Mouse (Mus musculus) CH12.LX (cell line): ENCODE measurements at regions not wholly inside any gene's neighbourhood (a gene's known extent, or its start where the extent isn't known, plus 50 kb on each side); places are given as distances from the start of the nearest gene placed in this dataset.

Source experiments
- DNase-seq: peaks from one replicate; pipeline ENCODE4 v3.0.0-alpha.2; 2013; ENCODE audit errors: extremely low read depth
- H3K27ac ChIP-seq: 2 replicates; pipeline ENCODE4 v1.5.1; 2012; ENCODE audit warnings: low read depth, mild to moderate bottlenecking, control low read depth, moderate library complexity; ENCODE audit not compliant: insufficient read depth
- H3K27me3 ChIP-seq: replicated peaks from 2 replicates; pipeline ENCODE3; 2012; ENCODE audit warnings: inconsistent platforms
- H3K36me3 ChIP-seq, 2 experiments: replicated peaks in 1 of 2; 2 replicates each; pipeline versions ENCODE3 to v1.6.1; 2012; ENCODE audit warnings: inconsistent platforms in 1 of 2, low read length in 1 of 2, mild to moderate bottlenecking in 1 of 2, mixed read lengths in 1 of 2, moderate library complexity in 1 of 2; ENCODE audit not compliant: control insufficient read depth in 1 of 2, insufficient read depth in 1 of 2
- H3K4me1 ChIP-seq, 2 experiments: 2 replicates each; pipeline ENCODE4 v1.6.1; 2012; ENCODE audit warnings: inconsistent platforms in 1 of 2, moderate library complexity in 1 of 2; ENCODE audit not compliant: insufficient read depth in 2 of 2, control insufficient read depth in 1 of 2
- H3K4me2 ChIP-seq: 2 replicates; pipeline ENCODE4 v1.6.1; 2012; ENCODE audit warnings: low read depth, mild to moderate bottlenecking, control low read depth; ENCODE audit not compliant: poor library complexity, insufficient read depth, severe bottlenecking
- H3K4me3 ChIP-seq, 3 experiments: fragments of 150-350 bp in 1 of 3; sonication (generic) in 1 of 3; replicated peaks in 1 of 3; 2 replicates each; pipeline versions ENCODE3 to v1.5.1; 2011 to 2012; ENCODE audit warnings: low read depth in 2 of 3, low read length in 2 of 3, mild to moderate bottlenecking in 2 of 3, moderate library complexity in 2 of 3, control low read depth in 1 of 3, improper control_type of control experiment in 1 of 3, inconsistent platforms in 1 of 3, mixed read lengths in 1 of 3; ENCODE audit not compliant: poor library complexity in 1 of 3
- H3K79me2 ChIP-seq: replicated peaks from 2 replicates; pipeline ENCODE4 v1.6.1; 2012; ENCODE audit warnings: mild to moderate bottlenecking, moderate library complexity; ENCODE audit not compliant: control insufficient read depth, poor library complexity, insufficient read depth, severe bottlenecking; ENCODE audit errors: extremely low read depth
- H3K9ac ChIP-seq: 2 replicates; pipeline ENCODE4 v1.6.1; 2012; ENCODE audit warnings: low read depth, mild to moderate bottlenecking, control low read depth, moderate library complexity; ENCODE audit not compliant: insufficient read depth
- H3K9me3 ChIP-seq: replicated peaks from 2 replicates; pipeline ENCODE3; 2012; ENCODE audit warnings: low read length, inconsistent platforms, mixed read lengths
- CHD1 ChIP-seq: IDR thresholded peaks from 2 replicates; pipeline ENCODE4 v1.6.1; 2012; ENCODE audit warnings: low read depth, low read length, improper control_type of control experiment, inconsistent platforms
- CTCF ChIP-seq, 2 experiments: IDR thresholded peaks in 1 of 2; conservative IDR thresholded peaks in 1 of 2; 2 replicates each; pipeline ENCODE4 v1.5.1; 2011 to 2012; ENCODE audit warnings: low read depth in 2 of 2, low read length in 2 of 2, improper control_type of control experiment in 1 of 2, inconsistent platforms in 1 of 2, mild to moderate bottlenecking in 1 of 2, moderate library complexity in 1 of 2
- EP300 ChIP-seq: IDR thresholded peaks from 2 replicates; pipeline ENCODE4 v1.6.1; 2011; ENCODE audit warnings: low read length, improper control_type of control experiment
- ETS1 ChIP-seq: conservative IDR thresholded peaks from 2 replicates; pipeline ENCODE4 v1.6.1; 2012; ENCODE audit warnings: low read depth, mild to moderate bottlenecking, inconsistent platforms, low read length, improper control_type of control experiment, moderate library complexity
- JUND ChIP-seq: conservative IDR thresholded peaks from 2 replicates; pipeline ENCODE4 v1.6.1; 2011; ENCODE audit warnings: low read depth, low read length, improper control_type of control experiment
- KAT2A ChIP-seq: IDR thresholded peaks from 2 replicates; pipeline ENCODE4 v1.6.1; 2012; ENCODE audit warnings: low read length, improper control_type of control experiment, inconsistent platforms; ENCODE audit not compliant: insufficient replicate concordance
- MAFK ChIP-seq: IDR thresholded peaks from 2 replicates; pipeline ENCODE4 v1.6.1; 2011; ENCODE audit warnings: low read length, improper control_type of control experiment; ENCODE audit not compliant: insufficient replicate concordance
- MAX ChIP-seq: IDR thresholded peaks from 2 replicates; pipeline ENCODE4 v1.6.1; 2011; ENCODE audit warnings: low read length, improper control_type of control experiment
- MEF2A ChIP-seq: IDR thresholded peaks from 2 replicates; pipeline ENCODE4 v1.6.1; 2014; ENCODE audit warnings: low read depth, mild to moderate bottlenecking, inconsistent platforms, low read length, improper control_type of control experiment, borderline replicate concordance
- PAX5 ChIP-seq: IDR thresholded peaks from 2 replicates; pipeline ENCODE4 v1.6.1; 2012; ENCODE audit warnings: low read length, inconsistent platforms, mixed read lengths
- POLR2A ChIP-seq: IDR thresholded peaks from 2 replicates; pipeline ENCODE4 v1.6.1; 2011; ENCODE audit warnings: low read depth, mild to moderate bottlenecking, improper control_type of control experiment, low read length
- SIN3A ChIP-seq: IDR thresholded peaks from 2 replicates; pipeline ENCODE4 v1.6.1; 2012; ENCODE audit warnings: low read length, improper control_type of control experiment, inconsistent platforms
- SMC3 ChIP-seq: IDR thresholded peaks from 2 replicates; pipeline ENCODE4 v1.6.1; 2011; ENCODE audit warnings: low read depth, low read length, improper control_type of control experiment
- TCF12 ChIP-seq: IDR thresholded peaks from 2 replicates; pipeline ENCODE4 v1.6.1; 2014; ENCODE audit warnings: low read depth, mild to moderate bottlenecking, inconsistent platforms, low read length, improper control_type of control experiment
- UBTF ChIP-seq: IDR thresholded peaks from 2 replicates; pipeline ENCODE4 v1.6.1; 2012; ENCODE audit warnings: low read depth, mild to moderate bottlenecking, inconsistent platforms, low read length, improper control_type of control experiment, moderate library complexity
- USF1 ChIP-seq: IDR thresholded peaks from 2 replicates; pipeline ENCODE4 v1.6.1; 2014; ENCODE audit warnings: low read depth, mild to moderate bottlenecking, inconsistent platforms, low read length, improper control_type of control experiment
- USF2 ChIP-seq: conservative IDR thresholded peaks from 2 replicates; pipeline ENCODE4 v1.6.1; 2011; ENCODE audit warnings: low read depth, low read length, improper control_type of control experiment
- ZMIZ1 ChIP-seq: IDR thresholded peaks from 2 replicates; pipeline ENCODE4 v1.6.1; 2012; ENCODE audit warnings: low read depth, mild to moderate bottlenecking, inconsistent platforms, low read length, improper control_type of control experiment
- dilution Hi-C: fragments of 300-500 bp; cut with MboI; formaldehyde crosslinking; loops from 2 replicates; pipeline ENCODE4 v1.14.3; 2020; ENCODE audit warnings: low sequenced_read_pairs; ENCODE audit not compliant: extremely low pct_unique_long_range_greater_than_20kb, extremely low pct_ligation_motif_present
- in situ Hi-C: fragments of 300-500 bp; cut with MboI; formaldehyde crosslinking; loops from 3 replicates; pipeline ENCODE4 v1.14.3; 2019; ENCODE audit warnings: low sequenced_read_pairs, low pct_ligation_motif_present, low pct_unique_long_range_greater_than_20kb, mixed read lengths

DNA sequence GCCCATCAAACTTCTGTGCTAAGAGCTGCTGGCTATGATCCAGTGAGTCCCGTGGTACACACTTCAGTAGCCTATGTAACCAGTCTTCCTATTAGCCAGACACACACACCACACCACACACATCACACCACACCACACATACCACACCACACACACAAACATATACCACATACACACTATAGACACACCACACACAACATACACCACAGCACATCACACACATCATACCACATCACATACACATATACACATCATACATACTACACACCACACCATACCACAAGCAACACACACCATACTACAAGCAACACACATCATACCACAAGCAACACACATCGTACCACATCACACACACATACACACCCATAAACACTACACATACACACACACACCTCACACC lies 119.7 kb upstream of the Arid1b start:
- Histone ChIP-seq H3K27ac (no peak overlapping the region), H3K36me3 (no peaks in the 10 kb centered on the region), H3K9ac (no peak overlapping the region), H3K9me3 (no peaks in the 10 kb centered on the region), H3K4me1 (peaks cover 0 to 9% of the 10 kb centered on the region in 2 experiments; a peak in 1 of 4 replicates), H3K27me3 (no peaks in the 10 kb centered on the region), H3K4me3 (no peak overlapping the region), H3K79me2 (no peaks in the 10 kb centered on the region), H3K4me2 (no peak overlapping the region)
- DNase-seq = no peak
- no peak for TF ChIP-seq MAX
- no peak for TF ChIP-seq EP300
- TF ChIP-seq USF2 = no peak
- no peak for TF ChIP-seq USF1
- TF ChIP-seq KAT2A = no peak
- TF ChIP-seq UBTF = no peak
- TF ChIP-seq ZMIZ1 = no peak
- TF ChIP-seq ETS1 = no peak
- no peak for TF ChIP-seq SIN3A
- TF ChIP-seq MAFK = no peak
- TF ChIP-seq POLR2A = no peak
- no peak for TF ChIP-seq SMC3
- no peak for TF ChIP-seq TCF12
- TF ChIP-seq CTCF (conservative IDR thresholded peaks at IDR 0.05 in 1 of 2, IDR thresholded peaks at IDR 0.05 in 1 of 2; ENCODE audit: low read depth in 2 of 2, low read length in 2 of 2) = no peak
- in situ Hi-C loops = no loop called here
- dilution Hi-C loops = no loop called here

DNA sequence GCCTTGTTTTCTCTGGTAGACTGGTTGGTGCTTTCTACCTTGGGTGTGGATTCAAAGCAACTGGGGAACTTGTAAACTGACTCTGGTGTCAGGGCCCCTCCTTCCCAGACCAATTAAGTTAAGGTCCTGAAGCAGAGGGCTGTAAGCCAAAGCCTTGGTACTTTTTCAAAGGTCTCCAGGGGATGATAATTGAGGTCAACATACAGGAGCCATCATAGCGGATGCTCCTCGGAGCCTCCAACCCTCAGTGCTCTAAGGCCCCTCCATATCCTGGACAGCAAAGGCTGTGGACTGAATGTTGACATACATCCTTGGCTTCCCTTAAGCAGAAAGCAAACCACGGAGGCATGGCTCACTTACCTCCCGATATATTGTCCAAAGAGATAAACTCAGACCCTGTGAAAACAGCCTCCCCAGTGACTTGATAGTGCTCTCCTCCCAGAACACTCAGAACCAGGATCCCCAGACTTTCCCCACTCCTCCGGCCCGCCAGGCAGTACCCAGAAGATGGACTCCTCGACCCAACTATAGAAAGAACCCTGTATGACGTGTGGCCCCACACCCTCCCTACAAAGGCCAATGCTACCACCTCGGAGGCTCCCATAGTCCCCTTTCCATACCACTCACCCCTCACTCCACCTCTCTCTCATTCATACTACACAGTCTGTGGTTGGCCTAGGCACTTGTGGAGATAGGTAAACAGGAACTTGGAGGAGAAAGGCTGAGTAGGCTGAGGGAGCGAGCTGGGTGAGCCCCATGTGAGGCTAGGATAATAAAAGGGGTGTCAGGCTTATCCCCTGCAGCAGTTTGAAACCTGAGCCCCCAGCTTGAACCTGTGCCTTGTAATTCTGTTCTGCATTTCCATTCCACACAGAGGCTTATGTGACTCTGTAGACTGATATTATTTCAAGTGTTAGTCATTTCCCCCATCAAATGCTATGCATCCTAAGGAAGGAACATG lies 118.8 kb upstream of the Arid1b start:
- no peaks in the 10 kb centered on the region for H3K36me3 ChIP-seq
- H3K4me3 ChIP-seq = no peak overlapping the region
- H3K79me2 ChIP-seq = no peaks in the 10 kb centered on the region
- H3K27me3 ChIP-seq = no peaks in the 10 kb centered on the region
- in situ Hi-C loops (no loop called here), dilution Hi-C loops (no loop called here)
- no peak overlapping the region for H3K9ac ChIP-seq
- no peak overlapping the region for H3K4me2 ChIP-seq
- H3K4me1 ChIP-seq = peaks cover 0 to 9% of the 10 kb centered on the region in 2 experiments; a peak in 1 of 4 replicates
- no peak overlapping the region for H3K27ac ChIP-seq
- TF ChIP-seq MEF2A (no peak), POLR2A (no peak), CHD1 (no peak), PAX5 (no peak), EP300 (no peak), JUND (no peak)
- TF ChIP-seq, all 38 proteins: peak for 0
- H3K9me3 ChIP-seq = no peaks in the 10 kb centered on the region
- no peak for DNase-seq
